22 mouse cellular contexts compared by ENCODE assay signal in the genomic region with DNA sequence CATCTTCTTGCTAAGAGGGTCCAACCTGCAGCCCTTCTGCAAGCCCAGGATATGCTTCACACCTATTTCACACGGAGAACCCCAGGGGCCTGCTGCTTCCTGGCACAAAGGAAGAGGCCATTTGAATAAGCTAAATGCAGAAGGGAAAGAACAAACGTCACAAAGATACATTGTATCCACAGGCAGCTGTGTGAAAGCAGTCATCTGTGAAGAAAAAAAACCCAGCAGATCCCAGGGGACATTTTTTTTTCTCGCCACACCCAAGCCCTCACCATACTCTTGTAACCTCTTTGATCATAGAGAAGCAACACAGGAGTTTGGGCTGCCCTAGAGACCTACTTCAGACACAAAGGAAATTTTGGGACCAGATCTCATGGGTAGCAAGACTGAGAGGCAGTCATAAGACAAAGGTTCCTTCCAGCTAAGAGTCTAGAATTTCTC. TPM values are rescaled to one million over a fixed set of nuclear protein-coding genes. Genes with fewer than 3 reads are reported as not detected.
DNase-seq lines count a peak whose midpoint lies in the region; ATAC-seq lines count a peak whose summit lies in the region.
"Had no signal": no experiment of that assay in that cellular context is flagged by ENCODE, and none has a peak within 500 bp of the region (broad histone marks: within the 10 kb centered on the region; RNA-seq: fewer than 3 reads in every experiment).

No protein-coding gene starts in this region.

- no peak overlapping the region for H3K4me2 ChIP-seq in hindbrain, embryonic 12.5 days (replicated peaks)
- H3K4me2 ChIP-seq: embryonic facial prominence, embryonic 15.5 days; hindbrain, embryonic 14.5 days; intestine, embryonic 15.5 days; kidney, embryonic 15.5 days; liver, embryonic 13.5 days had no signal

- no peaks in the 10 kb centered on the region for H3K9me3 ChIP-seq in hindbrain, embryonic 10.5 days
- H3K9me3 ChIP-seq in hindbrain, embryonic 12.5 days (replicated peaks), result no peaks in the 10 kb centered on the region
- H3K9me3 ChIP-seq: embryonic facial prominence, embryonic 15.5 days; forebrain, embryonic 10.5 days; intestine, embryonic 15.5 days; kidney, embryonic 15.5 days; liver, embryonic 13.5 days; midbrain, embryonic 10.5 days had no signal

- DNase-seq in hindbrain, embryonic 10.5 days (ENCODE audit: low spot score), result no peak
- peak; percentile 9 for DNase-seq in thymus, postnatal 14 days
- DNase-seq in thymus, adult 18-20 months, result no peak
- peak; percentile 49 for DNase-seq in spleen, adult 12 weeks (ENCODE audit: low spot score)
- DNase-seq in urinary bladder, adult 2 months (ENCODE audit: low spot score), result no peak
- DNase-seq in heart, postnatal 4 days, result no peak
- DNase-seq in embryo, embryonic 9.5 days (ENCODE audit: extremely low spot score), result no peak
- DNase-seq: cerebellum, postnatal 10 days; gastrocnemius, postnatal 10 days; liver, embryonic 13.5 days; lung, postnatal 4 days; right cerebral cortex, adult 18-20 months; thymus, adult 2 months had no signal

- H3K27me3 ChIP-seq in hindbrain, embryonic 10.5 days (ENCODE audit: insufficient read depth, poor library complexity, severe bottlenecking), result no peaks in the 10 kb centered on the region
- H3K27me3 ChIP-seq in hindbrain, embryonic 12.5 days, result no peaks in the 10 kb centered on the region
- H3K27me3 ChIP-seq: embryonic facial prominence, embryonic 15.5 days; intestine, embryonic 15.5 days had no signal

- no peak overlapping the region for H3K4me3 ChIP-seq in hindbrain, embryonic 10.5 days
- no peak overlapping the region for H3K4me3 ChIP-seq in hindbrain, embryonic 12.5 days
- H3K4me3 ChIP-seq: embryonic facial prominence, embryonic 15.5 days; forebrain, embryonic 10.5 days; heart, adult 2 months; intestine, embryonic 15.5 days; kidney, embryonic 15.5 days; liver, embryonic 13.5 days; midbrain, embryonic 10.5 days had no signal

- WGBS in hindbrain, embryonic 10.5 days, result 22% methylated on average over 3 of the region's 3 CpGs
- WGBS in hindbrain, embryonic 12.5 days, result 17% methylated on average over 3 of the region's 3 CpGs

- no peak overlapping the region for H3K9ac ChIP-seq in hindbrain, embryonic 12.5 days
- H3K9ac ChIP-seq: embryonic facial prominence, embryonic 15.5 days; hindbrain, embryonic 14.5 days; intestine, embryonic 15.5 days; kidney, embryonic 15.5 days; liver, embryonic 13.5 days had no signal

- no peaks in the 10 kb centered on the region for H3K36me3 ChIP-seq in hindbrain, embryonic 10.5 days
- H3K36me3 ChIP-seq in hindbrain, embryonic 12.5 days, result no peaks in the 10 kb centered on the region
- H3K36me3 ChIP-seq: embryonic facial prominence, embryonic 15.5 days; forebrain, embryonic 10.5 days; intestine, embryonic 15.5 days; kidney, embryonic 15.5 days; liver, embryonic 13.5 days; midbrain, embryonic 10.5 days had no signal

- peak overlapping the region; percentile 64; the same call in 1 of the 2 replicates for H3K27ac ChIP-seq in hindbrain, embryonic 10.5 days
- H3K27ac ChIP-seq in hindbrain, embryonic 12.5 days, result no peak overlapping the region
- H3K27ac ChIP-seq: embryonic facial prominence, embryonic 15.5 days; forebrain, embryonic 10.5 days; heart, adult 2 months; hindbrain, embryonic 14.5 days; intestine, embryonic 15.5 days; kidney, embryonic 15.5 days; liver, embryonic 13.5 days; midbrain, embryonic 10.5 days had no signal

- ATAC-seq in hindbrain, embryonic 12.5 days (ENCODE audit: low FRiP score), result no peak
- ATAC-seq: intestine, embryonic 15.5 days had no signal

- H3K4me1 ChIP-seq in hindbrain, embryonic 10.5 days (replicated peaks), result peaks cover 16% of the 10 kb centered on the region
- H3K4me1 ChIP-seq in hindbrain, embryonic 12.5 days, result peaks cover 6% of the 10 kb centered on the region

RNA-seq across cellular contexts. Expression of a gene that starts 31.1 kb away (rescaled TPM):
- polyA plus RNA-seq in hindbrain, embryonic 10.5 days (2016; fragmentation: Nextera tagmentation; extraction: Ambion mirVana), result 10.9 and 16.4 TPM in 2 replicates
- 7.8 and 10.0 TPM in 2 replicates for polyA plus RNA-seq in hindbrain, embryonic 12.5 days (2016; fragmentation: Nextera tagmentation; extraction: Ambion mirVana)
- polyA plus RNA-seq in urinary bladder, adult 2 months (2012; rRNA removed), result 190 and 197 TPM in 2 replicates
- total RNA-seq in heart, postnatal 4 days (2021), result 10 to 100 TPM; 12.3 to 12.9 TPM

RNA-seq across cellular contexts. Expression of a gene that starts 43.6 kb away (rescaled TPM):
- polyA plus RNA-seq in hindbrain, embryonic 10.5 days (2016; fragmentation: Nextera tagmentation; extraction: Ambion mirVana), result 0.09 TPM in 1 of 2 replicates, not detected in the other
- polyA plus RNA-seq in hindbrain, embryonic 12.5 days (2016; fragmentation: Nextera tagmentation; extraction: Ambion mirVana), result 0.07 and 0.10 TPM in 2 replicates
- polyA plus RNA-seq in urinary bladder, adult 2 months (2012; rRNA removed), result 0.87 and 1.0 TPM in 2 replicates
- 10 to 100 TPM; 47.7 to 52.4 TPM for total RNA-seq in heart, postnatal 4 days (2021)
- polyA plus RNA-seq: limb, embryonic 11.5 days had no signal

Comparison
In these comparisons a context has a peak if more than half of its experiments do, and no peak if none do; other contexts are left out.
1. DNase-seq: peak in thymus, postnatal 14 days (single experiment) and spleen, adult 12 weeks (single experiment); none in hindbrain, embryonic 10.5 days (single experiment), thymus, adult 18-20 months (0 of 2), urinary bladder, adult 2 months (single experiment), heart, postnatal 4 days (single experiment) and embryo, embryonic 9.5 days (single experiment).
2. RNA of a gene that starts 31.1 kb away (polyA plus RNA-seq): 190 to 197 TPM in urinary bladder, adult 2 months; 10.9 to 16.4 TPM in hindbrain, embryonic 10.5 days and 7.8 to 10.0 TPM in hindbrain, embryonic 12.5 days; every median in the first group is over 10 times any median in the second.